Mouse (Mus musculus) liver, embryonic 11.5 days (tissue): ENCODE measurements at regions not wholly inside any gene's neighbourhood (a gene's known extent, or its start where the extent isn't known, plus 50 kb on each side); places are given as distances from the start of the nearest gene placed in this dataset.

Source experiments
- ATAC-seq: fragments of 200-750 bp; cut with Nextera tagmentation; replicated peaks from 2 replicates; pipeline ENCODE4 v1.8.0; 2017; ENCODE audit warnings: moderate number of reproducible peaks, mild to moderate bottlenecking, moderate TSS enrichment, moderate library complexity; ENCODE audit not compliant: low FRiP score
- DNase-seq: peaks from one replicate; pipeline ENCODE4 v3.0.0-alpha.2; 2017; ENCODE audit warnings: low spot score
- H3K27ac ChIP-seq: fragments of 300-500 bp; sonication (generic); 2 replicates; pipeline ENCODE4 v1.5.1; 2014; ENCODE audit warnings: mild to moderate bottlenecking, low read depth, low read length, control low read depth
- H3K27me3 ChIP-seq: fragments of 300-500 bp; sonication (generic); replicated peaks from 2 replicates; pipeline ENCODE4 v1.6.1; 2014; ENCODE audit warnings: low read length, mixed read lengths; ENCODE audit not compliant: control insufficient read depth, insufficient read depth
- H3K36me3 ChIP-seq: fragments of 300-500 bp; sonication (generic); 2 replicates; pipeline ENCODE4 v1.6.1; 2014; ENCODE audit warnings: mild to moderate bottlenecking, low read length, moderate library complexity, mixed read lengths; ENCODE audit not compliant: control insufficient read depth, insufficient read depth
- H3K4me1 ChIP-seq: fragments of 300-500 bp; sonication (generic); replicated peaks from 2 replicates; pipeline ENCODE4 v1.6.1; 2014; ENCODE audit warnings: low read length, mixed read lengths; ENCODE audit not compliant: control insufficient read depth, insufficient read depth
- H3K4me2 ChIP-seq: fragments of 300-500 bp; sonication (generic); 2 replicates; pipeline ENCODE4 v1.6.1; 2014; ENCODE audit warnings: mild to moderate bottlenecking, control low read depth, moderate library complexity
- H3K4me3 ChIP-seq: fragments of 300-500 bp; sonication (generic); 2 replicates; pipeline ENCODE4 v1.5.1; 2014; ENCODE audit warnings: low read depth, low read length, control low read depth
- H3K9ac ChIP-seq: fragments of 300-500 bp; sonication (generic); 2 replicates; pipeline ENCODE4 v1.6.1; 2014; ENCODE audit warnings: low read depth, low read length, control low read depth
- H3K9me3 ChIP-seq: fragments of 300-500 bp; sonication (generic); 2 replicates; pipeline ENCODE4 v1.6.1; 2016; ENCODE audit warnings: low read length, inconsistent platforms, mixed read lengths; ENCODE audit not compliant: control insufficient read depth
- WGBS: fragments of 180-500 bp; shearing (Covaris S2); extraction: QIAGEN DNeasy Blood & Tissue Kit; methylation state at CpG from one replicate; pipeline ENCODE4 v1.1.7; 2014; 5-methylcytosine and 5-hydroxymethylcytosine counted together

- Histone ChIP-seq H3K4me2 (no peak overlapping the region), H3K4me1 (no peaks in the 10 kb centered on the region), H3K4me3 (no peak overlapping the region), H3K27me3 (no peaks in the 10 kb centered on the region), H3K9me3 (no peaks in the 10 kb centered on the region), H3K27ac (no peak overlapping the region), H3K36me3 (no peaks in the 10 kb centered on the region), H3K9ac (no peak overlapping the region)
- DNase-seq, result no peak
- ATAC-seq, result no peak
- 69% methylated on average over 2 of the region's 2 CpGs for WGBS
Measured at GRCm38 (mm10) chr3:21484052-21484451, 592.4 kb upstream of the Tbl1xr1 start.

- Histone ChIP-seq H3K4me1 (no peaks in the 10 kb centered on the region), H3K27ac (no peak overlapping the region), H3K4me2 (no peak overlapping the region), H3K9me3 (no peaks in the 10 kb centered on the region), H3K36me3 (no peaks in the 10 kb centered on the region), H3K9ac (no peak overlapping the region), H3K27me3 (no peaks in the 10 kb centered on the region), H3K4me3 (no peak overlapping the region)
- ATAC-seq, result no peak
- no peak for DNase-seq
Measured at GRCm38 (mm10) chr3:21485454-21485853, 591.0 kb upstream of the Tbl1xr1 start.

GRCm38 (mm10) chr3:21489547-21489946 is 586.9 kb upstream of the Tbl1xr1 start:
- no peak for DNase-seq
- WGBS, result 75% methylated on average over 1 of the region's 1 CpGs
- Histone ChIP-seq H3K4me2 (no peak overlapping the region), H3K27ac (no peak overlapping the region), H3K4me3 (no peak overlapping the region), H3K36me3 (no peaks in the 10 kb centered on the region), H3K9me3 (no peaks in the 10 kb centered on the region), H3K4me1 (no peaks in the 10 kb centered on the region), H3K9ac (no peak overlapping the region), H3K27me3 (no peaks in the 10 kb centered on the region)
- ATAC-seq, result no peak

DNA sequence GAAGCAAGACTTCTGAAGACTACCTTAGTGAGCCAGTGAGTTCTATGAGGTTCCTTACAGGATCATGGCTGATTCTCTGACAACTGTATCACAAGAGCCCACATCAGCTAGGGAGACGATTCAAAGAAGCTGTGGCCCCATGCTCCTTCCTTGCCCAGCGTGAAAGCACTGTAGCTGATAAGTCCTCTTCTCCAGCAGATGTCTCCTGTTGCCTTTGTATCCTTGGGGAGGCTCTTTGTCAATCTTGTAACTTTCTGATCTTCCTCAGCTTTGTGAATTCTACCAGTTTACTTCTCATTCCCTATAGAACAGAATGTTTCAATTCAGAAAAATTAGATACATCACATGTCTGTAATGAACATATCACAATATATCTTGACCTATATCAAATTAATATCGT is 584.0 kb upstream of the Tbl1xr1 start:
- H3K27ac ChIP-seq, result no peak overlapping the region
- H3K4me2 ChIP-seq, result no peak overlapping the region

DNA sequence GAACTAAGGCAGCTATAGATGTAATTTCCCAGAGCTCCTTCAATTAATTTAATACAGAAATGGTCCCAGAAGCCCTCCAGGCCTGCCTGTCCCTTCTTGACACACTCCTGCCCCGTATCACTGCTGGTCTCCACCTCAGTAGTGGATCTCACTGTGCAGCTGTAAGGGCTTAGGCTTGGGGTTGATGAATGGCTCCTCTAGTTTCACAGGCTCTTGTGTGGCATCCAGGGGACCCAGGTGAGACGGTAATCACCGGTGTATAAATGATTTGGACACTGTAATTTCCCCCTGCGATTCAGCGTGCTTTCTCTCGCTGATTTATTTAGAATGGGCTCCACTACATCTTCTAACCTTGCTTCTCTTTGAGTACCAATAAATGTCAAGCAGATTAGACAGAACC is 583.1 kb upstream of the Tbl1xr1 start:
- Histone ChIP-seq H3K36me3 (no peaks in the 10 kb centered on the region), H3K9me3 (no peaks in the 10 kb centered on the region), H3K9ac (no peak overlapping the region), H3K4me2 (no peak overlapping the region), H3K4me1 (no peaks in the 10 kb centered on the region), H3K27me3 (no peaks in the 10 kb centered on the region), H3K27ac (no peak overlapping the region), H3K4me3 (no peak overlapping the region)
- ATAC-seq (no peak), DNase-seq (no peak)
- WGBS, result 78% methylated on average over 6 of the region's 6 CpGs

More for the DNA sequence above, 584.0 kb upstream of the Tbl1xr1 start:
- 41% methylated on average over 3 of the region's 3 CpGs for WGBS
- Histone ChIP-seq H3K9ac (no peak overlapping the region), H3K36me3 (no peaks in the 10 kb centered on the region), H3K4me1 (no peaks in the 10 kb centered on the region), H3K4me3 (no peak overlapping the region), H3K27me3 (no peaks in the 10 kb centered on the region), H3K9me3 (no peaks in the 10 kb centered on the region)
- DNase-seq (no peak), ATAC-seq (no peak)

GRCm38 (mm10) chr3:21494904-21495303 is 581.5 kb upstream of the Tbl1xr1 start:
- Histone ChIP-seq H3K4me3 (no peak overlapping the region), H3K9me3 (no peaks in the 10 kb centered on the region), H3K4me2 (no peak overlapping the region), H3K27ac (no peak overlapping the region), H3K4me1 (no peaks in the 10 kb centered on the region), H3K27me3 (no peaks in the 10 kb centered on the region), H3K36me3 (no peaks in the 10 kb centered on the region), H3K9ac (no peak overlapping the region)
- WGBS, result 70% methylated on average over 3 of the region's 3 CpGs
- ATAC-seq (no peak), DNase-seq (no peak)

DNA sequence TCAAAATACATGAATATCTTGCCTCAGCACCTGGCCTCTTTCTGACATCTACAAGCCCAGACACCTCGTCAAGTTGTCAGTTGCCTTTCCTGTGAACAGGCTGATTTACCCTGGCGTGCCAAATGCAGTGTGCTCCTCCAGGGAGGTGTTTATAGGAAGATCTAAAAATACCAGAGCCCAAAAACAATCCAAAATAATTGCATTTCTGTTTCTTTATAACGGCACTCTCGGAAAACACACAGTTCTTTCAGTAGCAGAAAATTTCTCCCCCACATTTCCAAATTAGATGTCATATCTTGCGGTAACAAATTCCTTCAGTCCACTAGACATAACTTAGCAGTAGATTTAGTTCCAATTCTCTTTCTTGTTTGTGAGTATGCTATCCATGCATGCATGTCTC is 580.8 kb upstream of the Tbl1xr1 start:
- no peak overlapping the region for H3K9ac ChIP-seq
- H3K27ac ChIP-seq, result no peak overlapping the region
- WGBS, result 61% methylated on average over 5 of the region's 5 CpGs
- no peaks in the 10 kb centered on the region for H3K36me3 ChIP-seq
- no peak overlapping the region for H3K4me2 ChIP-seq
- no peak overlapping the region for H3K4me3 ChIP-seq
- DNase-seq (no peak), ATAC-seq (no peak)
- no peaks in the 10 kb centered on the region for H3K9me3 ChIP-seq
- H3K4me1 ChIP-seq, result no peaks in the 10 kb centered on the region
- H3K27me3 ChIP-seq, result no peaks in the 10 kb centered on the region

DNA sequence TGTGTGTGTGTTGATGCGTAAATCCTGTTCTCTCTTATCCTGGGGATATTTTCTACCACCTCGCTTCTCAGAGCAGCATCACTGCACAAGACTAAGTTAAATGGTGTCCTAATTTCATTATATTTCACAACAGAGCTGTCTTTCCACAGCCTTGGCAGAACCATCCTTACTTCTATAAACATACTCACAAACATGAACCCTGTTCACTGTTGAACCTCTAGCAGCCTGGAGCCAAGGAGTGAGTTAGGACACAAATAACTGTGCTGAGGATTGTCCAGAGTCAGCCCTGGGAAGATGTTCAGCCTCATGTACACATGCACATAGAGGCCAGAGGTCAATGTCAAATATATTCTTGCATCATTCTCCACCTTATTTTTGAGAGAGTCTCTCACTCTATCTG is 580.3 kb upstream of the Tbl1xr1 start:
- Histone ChIP-seq H3K9me3 (no peaks in the 10 kb centered on the region), H3K4me1 (no peaks in the 10 kb centered on the region), H3K4me3 (no peak overlapping the region), H3K27me3 (no peaks in the 10 kb centered on the region), H3K36me3 (no peaks in the 10 kb centered on the region), H3K4me2 (no peak overlapping the region), H3K9ac (no peak overlapping the region), H3K27ac (no peak overlapping the region)
- WGBS, result 89% methylated on average over 2 of the region's 2 CpGs
- DNase-seq (no peak), ATAC-seq (no peak)

DNA sequence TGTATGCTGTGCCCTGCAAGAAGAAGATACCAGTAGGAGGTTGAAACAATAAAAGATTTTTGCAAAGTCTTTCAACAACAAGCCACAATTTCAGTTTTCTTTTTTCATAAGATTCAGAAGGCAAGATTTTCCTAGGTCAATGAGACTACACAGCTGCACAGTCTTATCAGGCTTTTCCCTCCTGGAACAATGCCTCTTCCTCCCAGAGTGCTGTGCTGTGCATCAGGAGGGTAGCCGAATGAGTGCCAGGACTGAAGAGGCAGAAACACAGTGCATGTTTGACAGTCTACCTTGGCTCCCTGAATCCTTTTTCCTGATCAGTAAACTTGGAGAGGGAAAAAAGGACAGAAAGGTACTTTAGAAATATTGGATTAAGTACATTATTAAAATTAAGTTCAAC is 579.4 kb upstream of the Tbl1xr1 start:
- no peak overlapping the region for H3K4me2 ChIP-seq
- H3K9me3 ChIP-seq, result no peaks in the 10 kb centered on the region
- DNase-seq (no peak), ATAC-seq (no peak)
- no peaks in the 10 kb centered on the region for H3K36me3 ChIP-seq
- WGBS, result 36% methylated on average over 1 of the region's 1 CpGs
- H3K27ac ChIP-seq, result no peak overlapping the region
- H3K9ac ChIP-seq, result no peak overlapping the region
- H3K27me3 ChIP-seq, result no peaks in the 10 kb centered on the region
- H3K4me1 ChIP-seq, result no peaks in the 10 kb centered on the region
- H3K4me3 ChIP-seq, result no peak overlapping the region
